Mouse (Mus musculus) stomach, embryonic 15.5 days (tissue): ENCODE results near the gene Opn5. TPM values are rescaled to one million over a fixed set of nuclear protein-coding genes. Genes with fewer than 3 reads are reported as not detected.
A peak's percentile ranks its signal among the peaks of the same experiment; 100 is the strongest.

Source experiments
- ATAC-seq: fragments of 200-750 bp; cut with Nextera tagmentation; 2 replicates; pipeline ENCODE4 v1.8.0; 2017; ENCODE audit warnings: low read depth, moderate number of reproducible peaks, moderate TSS enrichment; ENCODE audit not compliant: insufficient read depth, low FRiP score
- H3K27ac ChIP-seq: fragments of 300-500 bp; sonication (generic); 2 replicates; pipeline ENCODE4 v1.5.1; 2015; ENCODE audit warnings: mild to moderate bottlenecking, inconsistent platforms
- H3K27me3 ChIP-seq: fragments of 300-500 bp; sonication (generic); replicated peaks from 2 replicates; pipeline ENCODE4 v1.6.1; 2015; ENCODE audit warnings: inconsistent platforms
- H3K36me3 ChIP-seq: fragments of 300-500 bp; sonication (generic); 2 replicates; pipeline ENCODE4 v1.6.1; 2015; ENCODE audit warnings: inconsistent platforms
- H3K4me1 ChIP-seq: fragments of 300-500 bp; sonication (generic); 2 replicates; pipeline ENCODE4 v1.6.1; 2015; ENCODE audit warnings: inconsistent platforms
- H3K4me2 ChIP-seq: fragments of 300-500 bp; sonication (generic); 2 replicates; pipeline ENCODE4 v1.6.1; 2015; ENCODE audit warnings: mild to moderate bottlenecking, inconsistent platforms
- H3K4me3 ChIP-seq: fragments of 300-500 bp; sonication (generic); replicated peaks from 2 replicates; pipeline ENCODE4 v1.5.1; 2015; ENCODE audit warnings: inconsistent platforms
- H3K9ac ChIP-seq: fragments of 300-500 bp; sonication (generic); 2 replicates; pipeline ENCODE4 v1.6.1; 2015; ENCODE audit warnings: inconsistent platforms
- H3K9me3 ChIP-seq: fragments of 300-500 bp; sonication (generic); 2 replicates; pipeline ENCODE4 v1.6.1; 2016; ENCODE audit warnings: inconsistent platforms
- WGBS: fragments of 180-500 bp; shearing (Covaris S2); methylation state at CpG from one replicate; pipeline ENCODE4 v1.1.7; 2015; 5-methylcytosine and 5-hydroxymethylcytosine counted together
- polyA plus RNA-seq: library from polyadenylated mRNA; unstranded; fragments of >200 nt; fragmentation: Nextera tagmentation; extraction: Ambion mirVana; gene quantifications from 2 replicates; pipeline ENCODE4 v1.2.1, GENCODE M21; 2015

The Opn5 gene
- not detected in 2 replicates for polyA plus RNA-seq

- no peaks in the 10 kb centered on the region for H3K27me3 ChIP-seq
- H3K9ac ChIP-seq, result no peak within 1 kb of the TSS
- ATAC-seq, result no peak
- no peak within 1 kb of the TSS for H3K4me2 ChIP-seq
- H3K9me3 ChIP-seq, result no peaks in the 10 kb centered on the region
- no peaks in the 10 kb centered on the region for H3K36me3 ChIP-seq
- 76% methylated on average over 8 of the region's 8 CpGs for WGBS
- H3K4me1 ChIP-seq, result no peaks in the 10 kb centered on the region
- H3K27ac ChIP-seq, result no peak within 1 kb of the TSS
- H3K4me3 ChIP-seq, result no peak within 1 kb of the TSS
Measured at GRCm38 (mm10) chr17:42611295-42611694, at the start of gene Opn5. Gene Opn5, minus strand, starts transcription at chr17:42611395.

DNA sequence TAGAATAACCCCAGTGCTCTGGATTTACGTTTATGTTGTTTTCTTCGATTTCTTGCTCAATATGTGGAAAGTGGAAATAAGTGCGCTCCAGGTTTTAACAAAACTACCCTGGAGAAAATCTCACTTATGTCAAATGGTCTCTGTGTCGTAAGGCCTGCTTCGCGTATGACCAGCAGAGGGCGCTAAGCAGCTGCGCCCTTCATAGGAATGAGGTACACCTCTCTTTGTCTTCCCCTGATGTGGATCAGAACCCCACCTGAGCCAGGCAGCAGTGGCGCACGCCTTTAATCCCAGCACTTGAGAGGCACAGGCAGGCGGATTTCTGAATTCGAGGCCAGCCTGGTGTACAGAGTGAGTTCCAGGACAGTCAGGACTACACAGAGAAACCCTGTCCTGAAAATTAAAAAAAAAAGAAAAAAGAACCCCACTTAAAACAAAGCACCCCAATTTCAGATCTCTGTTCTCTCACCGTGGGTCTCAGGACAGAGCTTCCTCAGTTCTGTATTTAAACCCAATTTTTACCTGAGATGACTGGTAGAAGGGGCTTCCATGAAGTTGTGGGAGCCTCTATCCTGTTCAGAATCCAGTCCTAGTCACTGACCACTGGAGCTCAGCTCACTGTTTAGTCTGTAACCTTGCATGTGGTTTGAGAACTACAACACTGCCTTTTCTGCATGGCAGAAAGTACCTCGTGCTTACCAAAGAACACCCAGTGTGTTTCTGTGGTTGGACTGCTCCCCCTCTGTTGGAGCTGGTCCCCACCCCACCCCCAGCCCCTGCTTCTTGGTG is 47.6 kb upstream of the Opn5 start:
- H3K36me3 ChIP-seq, result no peaks in the 10 kb centered on the region
- H3K27me3 ChIP-seq, result no peaks in the 10 kb centered on the region
- 0 out of 2 replicates have a peak overlapping the region, but pooled peaks have one; percentile 30 for H3K4me2 ChIP-seq
- no peaks in the 10 kb centered on the region for H3K4me1 ChIP-seq
- no peak overlapping the region for H3K27ac ChIP-seq
- H3K9me3 ChIP-seq, result no peaks in the 10 kb centered on the region
- no peak overlapping the region for H3K4me3 ChIP-seq
- WGBS, result 18% methylated on average over 14 of the region's 14 CpGs
- ATAC-seq, result no peak
- H3K9ac ChIP-seq, result no peak overlapping the region

- H3K4me1 ChIP-seq, result no peaks in the 10 kb centered on the region
- no peaks in the 10 kb centered on the region for H3K36me3 ChIP-seq
- H3K9ac ChIP-seq, result no peak overlapping the region
- no peak overlapping the region for H3K4me2 ChIP-seq
- no peaks in the 10 kb centered on the region for H3K27me3 ChIP-seq
- H3K4me3 ChIP-seq, result no peak overlapping the region
- no peak for ATAC-seq
- H3K9me3 ChIP-seq, result no peaks in the 10 kb centered on the region
- WGBS, result 71% methylated on average over 3 of the region's 3 CpGs
- no peak overlapping the region for H3K27ac ChIP-seq
Measured at GRCm38 (mm10) chr17:42643416-42643815, 32.2 kb upstream of the Opn5 start.

DNA sequence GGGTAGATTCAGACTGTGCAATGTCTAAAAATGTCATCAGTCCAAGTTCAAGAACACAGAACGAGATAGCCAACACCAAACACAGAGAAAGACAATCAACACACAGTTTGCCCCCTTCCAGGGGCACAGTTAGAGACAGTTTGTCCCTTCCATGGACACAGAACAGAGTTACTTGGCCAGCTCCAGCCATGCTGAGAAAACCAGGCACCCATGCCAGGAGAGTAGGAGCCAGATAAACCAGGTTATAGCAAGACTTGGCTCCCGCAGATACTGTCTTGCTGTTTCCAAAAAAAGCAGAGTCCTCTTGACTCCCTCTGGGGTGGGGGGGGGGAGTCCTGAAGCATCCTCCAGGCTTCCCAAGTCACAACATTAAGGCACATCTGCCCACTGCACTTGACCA is 19.0 kb upstream of the Opn5 start:
- Histone ChIP-seq H3K4me1 (no peaks in the 10 kb centered on the region), H3K9ac (no peak overlapping the region), H3K9me3 (no peaks in the 10 kb centered on the region), H3K27me3 (no peaks in the 10 kb centered on the region), H3K4me2 (no peak overlapping the region), H3K4me3 (no peak overlapping the region), H3K36me3 (no peaks in the 10 kb centered on the region), H3K27ac (no peak overlapping the region)
- ATAC-seq, result no peak
- 85% methylated on average over 2 of the region's 2 CpGs for WGBS

GRCm38 (mm10) chr17:42613043-42613737 is 2.0 kb upstream of the Opn5 start:
- H3K4me1 ChIP-seq, result no peaks in the 10 kb centered on the region
- H3K36me3 ChIP-seq, result no peaks in the 10 kb centered on the region
- no peaks in the 10 kb centered on the region for H3K27me3 ChIP-seq
- no peak overlapping the region for H3K9ac ChIP-seq
- 40% methylated on average over 6 of the region's 6 CpGs for WGBS
- no peak overlapping the region for H3K27ac ChIP-seq
- ATAC-seq, result no peak
- no peaks in the 10 kb centered on the region for H3K9me3 ChIP-seq
- H3K4me2 ChIP-seq, result no peak overlapping the region
- no peak overlapping the region for H3K4me3 ChIP-seq

DNA sequence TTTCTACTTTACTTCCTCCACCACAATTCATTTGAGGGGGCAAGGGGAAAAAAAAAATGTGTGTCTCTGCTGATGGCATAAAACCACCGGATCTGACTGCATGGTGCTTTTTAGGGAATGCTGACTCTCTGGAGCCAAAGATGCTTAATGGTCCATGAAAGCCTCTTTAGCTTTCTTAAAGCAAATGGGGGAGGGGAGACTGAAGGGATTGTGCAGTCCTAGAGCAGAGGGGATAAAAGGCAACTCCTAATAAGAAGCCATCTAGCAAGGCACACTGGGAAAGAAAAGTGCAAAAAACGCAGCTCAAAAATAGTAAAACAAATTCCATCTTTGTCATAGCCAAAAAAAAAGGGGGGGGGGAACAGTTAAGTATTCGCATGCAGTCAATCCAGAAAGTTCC is 2.9 kb downstream of the Opn5 start:
- no peak overlapping the region for H3K27ac ChIP-seq
- H3K9ac ChIP-seq, result no peak overlapping the region
- no peak overlapping the region for H3K4me3 ChIP-seq
- H3K9me3 ChIP-seq, result no peaks in the 10 kb centered on the region
- H3K4me1 ChIP-seq, result no peaks in the 10 kb centered on the region
- no peaks in the 10 kb centered on the region for H3K36me3 ChIP-seq
- H3K27me3 ChIP-seq, result no peaks in the 10 kb centered on the region
- no peak for ATAC-seq
- WGBS, result 50% methylated on average over 3 of the region's 3 CpGs
- no peak overlapping the region for H3K4me2 ChIP-seq

- 24% methylated on average over 15 of the region's 15 CpGs for WGBS
- H3K4me1 ChIP-seq, result no peaks in the 10 kb centered on the region
- H3K4me2 ChIP-seq, result no peak overlapping the region
- no peak overlapping the region for H3K4me3 ChIP-seq
- H3K27me3 ChIP-seq, result no peaks in the 10 kb centered on the region
- H3K27ac ChIP-seq, result no peak overlapping the region
- no peak overlapping the region for H3K9ac ChIP-seq
- H3K36me3 ChIP-seq, result no peaks in the 10 kb centered on the region
- ATAC-seq, result peak; percentile 78; the same call in 1 of the 2 replicates
- no peaks in the 10 kb centered on the region for H3K9me3 ChIP-seq
Measured at GRCm38 (mm10) chr17:42602829-42603784, 8.1 kb downstream of the Opn5 start.

DNA sequence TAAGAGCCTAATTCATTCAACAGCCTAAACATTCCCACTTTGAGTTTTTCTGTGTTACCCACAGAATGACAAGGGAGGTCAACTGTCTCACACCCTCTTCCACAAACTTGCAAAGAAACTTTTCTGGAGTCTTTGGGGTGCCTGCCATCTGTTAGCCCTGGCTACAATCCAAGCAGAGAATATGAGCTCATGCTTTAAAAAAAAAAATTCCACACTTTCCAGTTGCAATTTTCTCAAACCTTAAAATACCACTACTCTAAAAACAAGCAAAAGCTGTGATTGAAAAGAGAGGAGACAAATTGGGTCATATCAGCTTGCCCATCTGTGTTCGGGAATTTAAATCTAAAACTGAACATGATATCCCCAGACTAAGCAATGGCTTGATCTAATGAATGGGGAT is 24.7 kb downstream of the Opn5 start:
- WGBS, result 56% methylated on average over 1 of the region's 1 CpGs
- no peak overlapping the region for H3K27ac ChIP-seq
- no peaks in the 10 kb centered on the region for H3K9me3 ChIP-seq
- H3K36me3 ChIP-seq, result no peaks in the 10 kb centered on the region
- no peaks in the 10 kb centered on the region for H3K4me1 ChIP-seq
- H3K4me3 ChIP-seq, result no peak overlapping the region
- H3K27me3 ChIP-seq, result no peaks in the 10 kb centered on the region
- ATAC-seq, result no peak
- no peak overlapping the region for H3K9ac ChIP-seq
- no peak overlapping the region for H3K4me2 ChIP-seq

DNA sequence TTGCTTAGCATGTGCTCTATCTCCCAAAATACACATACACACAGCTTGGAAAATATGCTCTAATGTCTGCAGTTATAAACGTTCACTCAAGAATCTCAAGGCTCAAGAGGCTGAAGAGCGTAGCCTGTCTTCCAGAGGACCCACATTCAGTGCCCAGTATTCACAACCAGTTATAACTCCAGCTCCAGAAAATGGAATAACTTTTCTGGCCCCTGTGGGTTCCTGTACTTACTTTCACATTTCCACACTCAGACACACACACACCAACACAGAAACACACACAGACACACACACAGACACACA is 28.2 kb downstream of the Opn5 start:
- WGBS, result 60% methylated on average over 2 of the region's 2 CpGs
- ATAC-seq, result no peak
- Histone ChIP-seq H3K36me3 (no peaks in the 10 kb centered on the region), H3K4me3 (no peak overlapping the region), H3K27ac (no peak overlapping the region), H3K4me1 (no peaks in the 10 kb centered on the region), H3K4me2 (no peak overlapping the region), H3K9me3 (no peaks in the 10 kb centered on the region), H3K27me3 (no peaks in the 10 kb centered on the region), H3K9ac (no peak overlapping the region)

GRCm38 (mm10) chr17:42582281-42583028 is 28.7 kb downstream of the Opn5 start:
- H3K4me2 ChIP-seq, result no peak overlapping the region
- H3K4me1 ChIP-seq, result no peaks in the 10 kb centered on the region
- WGBS, result 30% methylated on average over 1 of the region's 1 CpGs
- H3K9ac ChIP-seq, result no peak overlapping the region
- no peaks in the 10 kb centered on the region for H3K36me3 ChIP-seq
- H3K27ac ChIP-seq, result no peak overlapping the region
- H3K4me3 ChIP-seq, result no peak overlapping the region
- ATAC-seq, result no peak
- H3K27me3 ChIP-seq, result no peaks in the 10 kb centered on the region
- no peaks in the 10 kb centered on the region for H3K9me3 ChIP-seq

- no peak overlapping the region for H3K9ac ChIP-seq
- H3K36me3 ChIP-seq, result no peaks in the 10 kb centered on the region
- no peaks in the 10 kb centered on the region for H3K27me3 ChIP-seq
- no peak overlapping the region for H3K4me2 ChIP-seq
- no peaks in the 10 kb centered on the region for H3K9me3 ChIP-seq
- H3K4me3 ChIP-seq, result no peak overlapping the region
- no peak overlapping the region for H3K27ac ChIP-seq
- WGBS, result 75% methylated on average over 4 of the region's 4 CpGs
- no peaks in the 10 kb centered on the region for H3K4me1 ChIP-seq
- ATAC-seq, result no peak
Measured at GRCm38 (mm10) chr17:42580623-42581022, 30.6 kb downstream of the Opn5 start.
